In genomic region chr10:25621747-25622134, GRCm38 (mm10) we compare ENCODE assay signal across 7 mouse cellular contexts.
DNase-seq lines count a peak whose midpoint lies in the region; ATAC-seq lines count a peak whose summit lies in the region.
"Not testable (repeated sequence)": the region's sequence is repeated elsewhere in the genome, so short reads cannot be mapped to it uniquely, and the experiment has no call there.

No protein-coding gene starts in this region.

- not testable (repeated sequence) for H3K9me3 ChIP-seq in forebrain, embryonic 15.5 days; hindbrain, embryonic 15.5 days; kidney, embryonic 15.5 days (replicated peaks); limb, embryonic 15.5 days; midbrain, embryonic 10.5 days (replicated peaks); neural tube, embryonic 13.5 days

- not testable (repeated sequence) for H3K9ac ChIP-seq in forebrain, embryonic 15.5 days (replicated peaks); hindbrain, embryonic 15.5 days; kidney, embryonic 15.5 days; limb, embryonic 15.5 days; neural tube, embryonic 13.5 days

- 30% methylated on average over 1 of the region's 1 CpGs for WGBS in forebrain, embryonic 15.5 days
- 43% methylated on average over 1 of the region's 1 CpGs for WGBS in hindbrain, embryonic 15.5 days
- WGBS in kidney, embryonic 15.5 days = 52% methylated on average over 1 of the region's 1 CpGs
- 42% methylated on average over 1 of the region's 1 CpGs for WGBS in limb, embryonic 15.5 days
- 67% methylated on average over 1 of the region's 1 CpGs for WGBS in midbrain, embryonic 10.5 days
- 44% methylated on average over 1 of the region's 1 CpGs for WGBS in neural tube, embryonic 13.5 days

- 0 out of 2 replicates have a peak, but pooled peaks have one; percentile 18 for ATAC-seq in common myeloid progenitor, adult 5-6 weeks (replicated peaks; ENCODE audit: low read depth, poor library complexity, severe bottlenecking)
- peak; percentile 53 for ATAC-seq in forebrain, embryonic 15.5 days (replicated peaks)
- ATAC-seq in hindbrain, embryonic 15.5 days (ENCODE audit: low FRiP score, low read depth) = peak; percentile 50; the same call in 1 of the 2 replicates
- ATAC-seq in kidney, embryonic 15.5 days (replicated peaks; ENCODE audit: low FRiP score) = not testable (repeated sequence)
- 0 out of 2 replicates have a peak, but pooled peaks have one; percentile 35 for ATAC-seq in limb, embryonic 15.5 days (ENCODE audit: insufficient number of reproducible peaks, low FRiP score, low TSS enrichment, low read depth)
- peak; percentile 27 for ATAC-seq in neural tube, embryonic 13.5 days (ENCODE audit: low read depth)

- DNase-seq in midbrain, embryonic 10.5 days (ENCODE audit: low spot score) = peak; percentile 16

- H3K4me3 ChIP-seq in forebrain, embryonic 15.5 days; hindbrain, embryonic 15.5 days; kidney, embryonic 15.5 days (replicated peaks); limb, embryonic 15.5 days; midbrain, embryonic 10.5 days; neural tube, embryonic 13.5 days: not testable (repeated sequence)

- H3K4me1 ChIP-seq in forebrain, embryonic 15.5 days; kidney, embryonic 15.5 days; limb, embryonic 15.5 days: not testable (repeated sequence)
- peaks cover 14% of the 10 kb centered on the region for H3K4me1 ChIP-seq in hindbrain, embryonic 15.5 days (replicated peaks)
- H3K4me1 ChIP-seq in midbrain, embryonic 10.5 days = peaks cover 23% of the 10 kb centered on the region
- peaks cover 11% of the 10 kb centered on the region for H3K4me1 ChIP-seq in neural tube, embryonic 13.5 days (replicated peaks)

- H3K4me2 ChIP-seq in forebrain, embryonic 15.5 days (replicated peaks); hindbrain, embryonic 15.5 days; kidney, embryonic 15.5 days; limb, embryonic 15.5 days; neural tube, embryonic 13.5 days: not testable (repeated sequence)

- H3K27me3 ChIP-seq in forebrain, embryonic 15.5 days; hindbrain, embryonic 15.5 days; kidney, embryonic 15.5 days; limb, embryonic 15.5 days; midbrain, embryonic 10.5 days (ENCODE audit: low read depth, poor library complexity, severe bottlenecking); neural tube, embryonic 13.5 days: not testable (repeated sequence)

- H3K36me3 ChIP-seq in forebrain, embryonic 15.5 days; hindbrain, embryonic 15.5 days; kidney, embryonic 15.5 days; limb, embryonic 15.5 days; midbrain, embryonic 10.5 days; neural tube, embryonic 13.5 days: not testable (repeated sequence)

- 0 out of 2 replicates have a peak overlapping the region, but pooled peaks have one; percentile 16 for H3K27ac ChIP-seq in forebrain, embryonic 15.5 days (replicated peaks)
- peak overlapping the region; percentile 46 for H3K27ac ChIP-seq in hindbrain, embryonic 15.5 days (replicated peaks)
- H3K27ac ChIP-seq in kidney, embryonic 15.5 days = peak overlapping the region; percentile 46
- not testable (repeated sequence) for H3K27ac ChIP-seq in limb, embryonic 15.5 days
- H3K27ac ChIP-seq in midbrain, embryonic 10.5 days (replicated peaks) = peak overlapping the region; percentile 64
- 0 out of 2 replicates have a peak overlapping the region, but pooled peaks have one; percentile 18 for H3K27ac ChIP-seq in neural tube, embryonic 13.5 days (replicated peaks)
